Mouse (Mus musculus): ENCODE results near the gene Gak.

- TF ChIP-seq CTCF (IDR thresholded peaks at IDR 0.05; ENCODE audit: insufficient read depth, low read depth, low read length) (no peak), POLR2A (IDR thresholded peaks at IDR 0.05; ENCODE audit: insufficient read depth, low read depth, low read length) (no peak)
These were observed 109.4 kb downstream of the Gak start for GRCm38 (mm10) chr5:108520153-108520552.
